Mouse (Mus musculus): ENCODE results near the gene Serpinf1.

Serpinf1 gene

GRCm38 (mm10) chr11:75455041-75455736, 32.7 kb upstream of the Serpinf1 start:
- no peak for DNase-seq (ENCODE audit: low spot score)

- peak; percentile 56 for DNase-seq (ENCODE audit: low spot score)
Observed at GRCm38 (mm10) chr11:75453991-75454930, 31.8 kb upstream of the Serpinf1 start, which contains the start of gene Wdr81. Wdr81 (minus strand) TSS chr11:75454717.

GRCm38 (mm10) chr11:75452812-75453557, 30.5 kb upstream of the Serpinf1 start:
- DNase-seq (ENCODE audit: low spot score) = no peak

- DNase-seq (ENCODE audit: low spot score) = no peak
Observed at GRCm38 (mm10) chr11:75452081-75452480, 29.6 kb upstream of the Serpinf1 start.

GRCm38 (mm10) chr11:75450936-75451335, 28.4 kb upstream of the Serpinf1 start:
- DNase-seq (ENCODE audit: low spot score) = no peak

GRCm38 (mm10) chr11:75450304-75450908, 27.9 kb upstream of the Serpinf1 start:
- no peak for DNase-seq (ENCODE audit: low spot score)

GRCm38 (mm10) chr11:75449695-75450094, 27.2 kb upstream of the Serpinf1 start:
- no peak for DNase-seq (ENCODE audit: low spot score)

GRCm38 (mm10) chr11:75448575-75448974, 26.1 kb upstream of the Serpinf1 start:
- DNase-seq (ENCODE audit: low spot score) = no peak

- DNase-seq (ENCODE audit: low spot score) = no peak
Observed at GRCm38 (mm10) chr11:75443711-75444110, 21.2 kb upstream of the Serpinf1 start.

- no peak for DNase-seq (ENCODE audit: low spot score)
Observed at GRCm38 (mm10) chr11:75441601-75442000, 19.1 kb upstream of the Serpinf1 start.

GRCm38 (mm10) chr11:75441034-75441433, 18.5 kb upstream of the Serpinf1 start:
- DNase-seq (ENCODE audit: low spot score) = no peak

- no peak for DNase-seq (ENCODE audit: low spot score)
Observed at GRCm38 (mm10) chr11:75439951-75440350, 17.4 kb upstream of the Serpinf1 start.

- DNase-seq (ENCODE audit: low spot score) = no peak
Observed at GRCm38 (mm10) chr11:75439363-75439762, 16.9 kb upstream of the Serpinf1 start, which contains the start of gene Serpinf2. Serpinf2 (minus strand) TSS chr11:75439591.

GRCm38 (mm10) chr11:75438804-75439203, 16.3 kb upstream of the Serpinf1 start:
- DNase-seq (ENCODE audit: low spot score) = no peak

- no peak for DNase-seq (ENCODE audit: low spot score)
Observed at GRCm38 (mm10) chr11:75438194-75438593, 15.7 kb upstream of the Serpinf1 start.

- DNase-seq (ENCODE audit: low spot score) = no peak
Observed at GRCm38 (mm10) chr11:75434138-75434537, 11.6 kb upstream of the Serpinf1 start.

- no peak for DNase-seq (ENCODE audit: low spot score)
Observed at GRCm38 (mm10) chr11:75431307-75431706, 8.8 kb upstream of the Serpinf1 start.

GRCm38 (mm10) chr11:75429019-75429705, 6.7 kb upstream of the Serpinf1 start:
- DNase-seq (ENCODE audit: low spot score) = no peak

GRCm38 (mm10) chr11:75424459-75424858, 2.0 kb upstream of the Serpinf1 start:
- DNase-seq (ENCODE audit: low spot score) = no peak

GRCm38 (mm10) chr11:75424033-75424432, 1.5 kb upstream of the Serpinf1 start:
- DNase-seq (ENCODE audit: low spot score) = no peak

GRCm38 (mm10) chr11:75423091-75423490, 590 bp upstream of the Serpinf1 start:
- no peak for DNase-seq (ENCODE audit: low spot score)
